In the genomic region with DNA sequence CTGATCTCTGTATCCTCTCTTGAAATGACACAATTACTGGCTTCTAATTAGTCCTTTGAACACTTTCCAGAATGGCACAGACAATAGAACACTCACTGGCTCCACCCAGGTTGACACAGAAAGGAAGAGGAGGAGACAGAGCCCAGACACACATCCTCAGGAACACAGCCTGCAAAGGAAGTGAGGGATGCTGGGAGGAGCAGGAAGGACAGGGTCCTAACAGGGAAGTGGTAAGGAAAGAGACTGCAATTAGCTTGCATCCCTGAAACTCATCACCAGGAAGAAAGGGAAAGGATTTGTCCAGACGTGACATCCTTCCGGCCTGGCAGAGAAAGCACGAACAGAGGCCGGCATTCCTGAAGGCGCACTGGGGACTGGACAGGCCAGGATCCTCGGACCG, we compare ENCODE assay signal across 9 mouse cellular contexts.
A peak's percentile ranks its signal among the peaks of the same experiment; 100 is the strongest.
DNase-seq lines count a peak whose midpoint lies in the region; ATAC-seq lines count a peak whose summit lies in the region.
"Had no signal": no experiment of that assay in that cellular context is flagged by ENCODE, and none has a peak within 500 bp of the region (broad histone marks: within the 10 kb centered on the region; RNA-seq: fewer than 3 reads in every experiment).

No protein-coding gene starts in this region.

- no peaks in the 10 kb centered on the region for H3K36me3 ChIP-seq in embryonic facial prominence, embryonic 13.5 days
- H3K36me3 ChIP-seq in embryonic facial prominence, embryonic 10.5 days (replicated peaks): no peaks in the 10 kb centered on the region
- no peaks in the 10 kb centered on the region for H3K36me3 ChIP-seq in heart, embryonic 16.5 days (ENCODE audit: control insufficient read depth, insufficient read depth)
- H3K36me3 ChIP-seq in limb, embryonic 12.5 days: no peaks in the 10 kb centered on the region
- no peaks in the 10 kb centered on the region for H3K36me3 ChIP-seq in intestine, embryonic 15.5 days

- peak overlapping the region; percentile 45; the same call in 1 of the 2 replicates for H3K27ac ChIP-seq in embryonic facial prominence, embryonic 13.5 days
- H3K27ac ChIP-seq in embryonic facial prominence, embryonic 10.5 days (replicated peaks): no peak overlapping the region
- peak overlapping the region; percentile 37; the same call in 1 of the 2 replicates for H3K27ac ChIP-seq in heart, embryonic 16.5 days (ENCODE audit: low read length)
- H3K27ac ChIP-seq in limb, embryonic 12.5 days: peak overlapping the region; percentile 23; the same call in 1 of the 2 replicates
- no peak overlapping the region for H3K27ac ChIP-seq in intestine, embryonic 15.5 days

- no peak overlapping the region for H3K9ac ChIP-seq in embryonic facial prominence, embryonic 13.5 days
- no peak overlapping the region for H3K9ac ChIP-seq in heart, embryonic 16.5 days (ENCODE audit: low read length)
- no peak overlapping the region for H3K9ac ChIP-seq in limb, embryonic 12.5 days (replicated peaks)
- H3K9ac ChIP-seq in intestine, embryonic 15.5 days: no peak overlapping the region

- no peak for ATAC-seq in embryonic facial prominence, embryonic 13.5 days (ENCODE audit: insufficient number of reproducible peaks, insufficient read depth, low FRiP score, low TSS enrichment, low read depth)
- no peak; the same call in 1 of the 2 replicates for ATAC-seq in heart, embryonic 16.5 days (replicated peaks; ENCODE audit: extremely low read depth, insufficient read depth, low FRiP score)
- ATAC-seq in limb, embryonic 12.5 days (ENCODE audit: insufficient number of reproducible peaks, insufficient read depth, low FRiP score, low TSS enrichment, low read depth): no peak
- no peak for ATAC-seq in intestine, embryonic 15.5 days

- peaks cover 20% of the 10 kb centered on the region for H3K4me1 ChIP-seq in embryonic facial prominence, embryonic 13.5 days
- H3K4me1 ChIP-seq in embryonic facial prominence, embryonic 10.5 days: peaks cover 33% of the 10 kb centered on the region
- H3K4me1 ChIP-seq in heart, embryonic 16.5 days (ENCODE audit: control insufficient read depth, insufficient read depth, low read length): peaks cover 11% of the 10 kb centered on the region; the same call in 1 of the 2 replicates
- H3K4me1 ChIP-seq in limb, embryonic 12.5 days (replicated peaks): peaks cover 25% of the 10 kb centered on the region
- H3K4me1 ChIP-seq in intestine, embryonic 15.5 days (replicated peaks): peaks cover 3% of the 10 kb centered on the region; the same call in 1 of the 2 replicates
- H3K4me1 ChIP-seq: megakaryocyte, embryonic 14.5 days had no signal

- H3K4me2 ChIP-seq in embryonic facial prominence, embryonic 13.5 days: no peak overlapping the region
- H3K4me2 ChIP-seq in heart, embryonic 16.5 days (ENCODE audit: low read depth, low read length): no peak overlapping the region
- H3K4me2 ChIP-seq in limb, embryonic 12.5 days: no peak overlapping the region
- no peak overlapping the region for H3K4me2 ChIP-seq in intestine, embryonic 15.5 days (replicated peaks)

- no peaks in the 10 kb centered on the region for H3K9me3 ChIP-seq in embryonic facial prominence, embryonic 13.5 days
- H3K9me3 ChIP-seq in embryonic facial prominence, embryonic 10.5 days: no peaks in the 10 kb centered on the region
- no peaks in the 10 kb centered on the region for H3K9me3 ChIP-seq in heart, embryonic 16.5 days (replicated peaks; ENCODE audit: control insufficient read depth, low read length)
- no peaks in the 10 kb centered on the region for H3K9me3 ChIP-seq in limb, embryonic 12.5 days
- H3K9me3 ChIP-seq in intestine, embryonic 15.5 days: no peaks in the 10 kb centered on the region

- no peak for DNase-seq in embryonic facial prominence, embryonic 10.5 days (ENCODE audit: low spot score)
- peak; percentile 57 for DNase-seq in Muller cell, postnatal 12 days (ENCODE audit: inconsistent ontology term)
- DNase-seq in urinary bladder, adult 18-20 months (ENCODE audit: low spot score in 2 of 2): no peak
- no peak for DNase-seq in cerebellum, adult 11-12 months

- no peak overlapping the region for H3K4me3 ChIP-seq in embryonic facial prominence, embryonic 13.5 days
- H3K4me3 ChIP-seq in embryonic facial prominence, embryonic 10.5 days: no peak overlapping the region
- no peak overlapping the region for H3K4me3 ChIP-seq in heart, embryonic 16.5 days (ENCODE audit: low read length)
- H3K4me3 ChIP-seq in limb, embryonic 12.5 days (replicated peaks): no peak overlapping the region
- no peak overlapping the region for H3K4me3 ChIP-seq in intestine, embryonic 15.5 days (replicated peaks)
- H3K4me3 ChIP-seq: megakaryocyte, embryonic 14.5 days had no signal

- 81% methylated on average over 7 of the region's 7 CpGs for WGBS in embryonic facial prominence, embryonic 13.5 days
- WGBS in embryonic facial prominence, embryonic 10.5 days: 88% methylated on average over 7 of the region's 7 CpGs
- WGBS in heart, embryonic 16.5 days: 63% methylated on average over 7 of the region's 7 CpGs
- 80% methylated on average over 7 of the region's 7 CpGs for WGBS in limb, embryonic 12.5 days
- WGBS in intestine, embryonic 15.5 days: 88% methylated on average over 7 of the region's 7 CpGs

- no peaks in the 10 kb centered on the region for H3K27me3 ChIP-seq in embryonic facial prominence, embryonic 13.5 days
- H3K27me3 ChIP-seq in embryonic facial prominence, embryonic 10.5 days (replicated peaks; ENCODE audit: low read depth, poor library complexity, severe bottlenecking): no peaks in the 10 kb centered on the region
- H3K27me3 ChIP-seq in heart, embryonic 16.5 days (ENCODE audit: control insufficient read depth, insufficient read depth, low read length): no peaks in the 10 kb centered on the region
- H3K27me3 ChIP-seq in limb, embryonic 12.5 days: no peaks in the 10 kb centered on the region
- no peaks in the 10 kb centered on the region for H3K27me3 ChIP-seq in intestine, embryonic 15.5 days (replicated peaks)

Comparison
In these comparisons a context has a peak if more than half of its experiments do, and no peak if none do; other contexts are left out.
1. H3K27ac ChIP-seq: peak in embryonic facial prominence, embryonic 13.5 days (single experiment), heart, embryonic 16.5 days (single experiment) and limb, embryonic 12.5 days (single experiment); none in embryonic facial prominence, embryonic 10.5 days (single experiment) and intestine, embryonic 15.5 days (single experiment).